Mouse (Mus musculus) spleen, adult 2 months (tissue): ENCODE results near the gene 2010300C02Rik.

Experiments used
- CTCF ChIP-seq: fragments of 200-500 bp; IDR thresholded peaks from 2 replicates; pipeline ENCODE4 v1.5.1; 2011; ENCODE audit warnings: mild to moderate bottlenecking, inconsistent platforms; ENCODE audit not compliant: insufficient read depth, insufficient read length, insufficient replicate concordance; ENCODE audit errors: extremely low read depth
- POLR2A ChIP-seq: fragments of 200-500 bp; IDR thresholded peaks from 2 replicates; pipeline ENCODE4 v1.6.1; 2011; ENCODE audit warnings: low read depth, low read length, inconsistent platforms

DNA sequence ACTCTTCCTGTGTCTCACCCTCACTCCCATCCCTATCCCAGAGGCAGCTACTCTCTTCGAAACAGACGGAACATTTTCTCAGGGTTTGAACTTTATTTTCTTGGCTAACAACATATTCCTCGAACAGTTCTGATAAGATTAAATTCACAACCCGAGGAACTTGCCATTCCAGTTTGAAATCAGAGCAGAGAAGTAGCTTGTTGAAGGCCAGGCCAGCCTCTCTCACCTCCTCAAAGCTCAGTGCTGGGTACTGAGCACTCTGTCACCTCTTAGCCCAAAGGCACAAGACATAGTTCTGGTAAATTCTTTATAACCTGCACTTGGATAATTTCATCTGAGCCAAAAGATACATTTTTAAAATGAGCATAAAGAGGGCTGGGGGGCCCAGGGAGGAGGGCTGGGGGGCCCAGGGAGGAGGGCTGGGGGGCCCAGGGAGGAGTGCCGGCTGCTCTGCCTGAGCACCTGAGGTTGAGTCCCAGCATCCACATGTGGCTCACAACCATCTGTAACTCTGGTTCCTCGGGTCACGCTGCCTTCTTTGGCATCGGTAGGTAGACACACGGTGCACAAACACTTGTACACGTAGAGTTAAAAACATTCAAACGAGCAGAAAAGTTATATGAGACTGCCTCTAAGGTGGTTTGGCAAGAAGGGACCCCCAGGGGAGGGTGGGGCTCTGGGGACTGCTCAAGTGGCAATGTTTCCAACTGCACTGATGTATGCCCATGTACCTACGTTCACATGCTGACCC, 104.4 kb downstream of the 2010300C02Rik start:
- TF ChIP-seq CTCF (no peak), POLR2A (no peak)
